Mouse (Mus musculus) induced T-regulatory cell, adult 2 months (primary cell): ENCODE data around the gene Nol4l.

ENCODE experiments used
- DNase-seq: peaks from one replicate; pipeline ENCODE4 v3.0.0-alpha.2; 2012; ENCODE audit warnings: low read depth

Gene Nol4l

DNA sequence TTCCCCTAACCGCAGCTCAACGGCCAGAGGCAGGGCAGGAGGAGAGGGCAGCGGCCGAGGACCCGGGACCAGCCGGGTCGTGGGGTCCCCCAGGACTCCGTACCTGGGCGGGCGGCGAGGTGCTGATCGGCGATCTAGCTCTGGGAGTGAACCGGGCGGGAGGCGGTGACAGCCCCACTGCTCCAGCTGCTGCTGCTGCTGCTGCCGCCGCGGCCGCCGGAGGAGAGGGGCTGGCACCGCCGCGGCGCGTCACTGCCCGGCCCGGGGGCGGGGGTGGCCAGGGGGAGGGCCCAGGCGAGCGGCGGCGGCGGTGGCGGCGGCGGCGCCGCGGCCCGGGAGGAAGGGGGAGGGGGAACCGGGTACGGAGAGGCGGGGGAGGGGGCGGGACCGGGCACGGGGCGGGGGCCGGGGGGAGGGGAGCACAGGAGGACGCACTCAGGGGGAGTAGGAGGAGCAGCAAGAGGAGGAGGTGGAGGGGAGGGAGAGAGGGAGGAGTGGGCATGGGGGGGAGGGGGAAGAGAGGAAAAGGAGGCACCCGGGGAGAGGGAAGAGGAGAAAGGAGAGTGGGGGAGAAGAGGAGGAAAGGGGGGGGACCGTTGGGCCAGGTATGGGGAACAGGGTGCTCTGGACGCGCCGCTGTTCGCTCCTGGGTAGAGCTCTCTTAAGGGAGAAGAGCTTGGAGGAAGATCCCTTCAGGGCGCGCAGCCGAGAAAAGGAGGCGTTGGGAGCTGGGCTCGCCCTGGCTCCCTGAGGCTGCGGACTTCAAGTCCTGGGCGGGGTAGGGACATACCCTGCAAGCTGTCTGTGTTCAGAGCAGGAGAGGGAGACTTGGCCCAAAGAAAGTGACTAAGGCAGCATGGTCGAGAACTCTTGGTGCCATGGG, 85.3 kb downstream of the Nol4l start:
- peak; percentile 73 for DNase-seq

DNA sequence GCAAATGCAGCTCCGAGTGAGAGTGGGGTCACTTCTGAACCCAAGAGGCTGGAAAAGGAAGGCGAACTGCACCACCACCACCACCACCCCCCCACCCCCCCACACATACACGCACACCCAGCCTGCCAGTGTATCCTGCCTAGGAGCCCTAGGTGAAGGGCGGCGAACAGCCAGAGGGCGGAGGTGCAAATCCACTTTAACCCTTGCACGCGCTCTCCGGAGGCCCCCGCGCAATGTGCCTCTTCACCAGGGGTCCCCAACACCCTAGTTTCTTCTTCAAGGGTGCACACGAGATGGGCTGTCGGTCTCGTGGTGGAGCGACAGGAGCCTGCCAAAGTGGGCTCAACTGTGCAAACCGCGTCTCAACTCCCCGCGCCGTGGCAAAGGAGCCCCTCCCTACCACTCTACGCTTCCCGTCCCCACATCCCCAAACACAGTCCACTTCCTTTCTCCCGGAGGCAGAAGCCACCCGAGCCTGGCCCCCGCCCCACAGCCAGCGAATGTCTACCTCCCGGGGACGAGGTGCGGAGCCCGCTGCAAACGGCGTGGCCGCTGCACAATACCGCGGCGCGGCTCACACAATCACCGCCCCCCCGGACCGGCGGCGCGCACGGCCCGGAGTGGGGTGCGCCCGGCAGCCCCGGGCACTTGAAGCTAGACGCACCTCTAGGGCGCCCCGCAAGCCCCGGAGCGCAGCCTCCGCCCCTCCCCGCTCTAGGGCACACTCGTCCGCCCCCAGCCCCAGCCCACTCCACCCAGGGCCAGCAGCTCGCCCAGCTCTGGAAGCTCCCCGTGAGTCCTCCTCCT, 86.1 kb downstream of the Nol4l start:
- peak; percentile 54 for DNase-seq

DNA sequence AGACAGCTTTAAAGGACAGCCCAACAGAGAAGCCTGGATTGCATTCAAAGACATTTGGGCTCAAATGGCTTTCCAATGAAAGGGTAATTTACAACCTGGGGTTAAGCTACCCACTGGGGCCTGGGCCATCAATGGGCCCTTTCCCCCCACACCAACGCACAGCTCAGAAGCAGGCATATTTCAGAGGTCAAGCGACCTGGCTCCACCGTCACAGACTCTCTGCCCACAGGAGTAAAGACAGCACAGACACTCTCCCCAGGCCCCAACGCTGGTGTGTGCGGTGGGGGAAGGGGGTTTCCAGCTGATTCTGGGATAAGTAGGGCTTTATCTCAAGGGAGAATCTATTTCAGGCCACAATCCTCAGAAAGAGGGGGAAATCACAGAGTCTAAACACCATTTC, 87.1 kb downstream of the Nol4l start:
- DNase-seq, result peak; percentile 40

DNA sequence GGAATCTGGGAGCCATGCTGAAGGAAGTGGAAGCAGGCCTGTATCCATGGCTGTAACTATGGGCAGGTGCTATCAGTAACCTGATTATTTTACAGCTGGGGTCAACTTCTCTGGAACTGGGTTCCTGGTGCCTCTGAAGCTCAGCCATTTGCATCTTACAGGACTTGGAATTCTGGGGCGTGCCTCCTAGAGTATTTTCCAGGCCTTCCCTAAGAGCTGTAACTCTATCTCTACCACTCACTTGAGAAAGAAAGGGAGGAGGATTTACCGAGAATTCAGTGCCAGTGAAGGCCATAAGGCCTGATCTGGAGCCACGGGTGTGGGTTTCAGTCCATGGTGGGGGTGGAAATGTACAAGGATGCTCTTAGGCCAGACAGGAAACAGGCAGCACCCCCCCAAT, 88.5 kb downstream of the Nol4l start:
- DNase-seq, result no peak

- no peak for DNase-seq
Observed at GRCm38 (mm10) chr2:153440755-153441154, 89.0 kb downstream of the Nol4l start.

GRCm38 (mm10) chr2:153437306-153437659, 92.5 kb downstream of the Nol4l start:
- no peak for DNase-seq

DNA sequence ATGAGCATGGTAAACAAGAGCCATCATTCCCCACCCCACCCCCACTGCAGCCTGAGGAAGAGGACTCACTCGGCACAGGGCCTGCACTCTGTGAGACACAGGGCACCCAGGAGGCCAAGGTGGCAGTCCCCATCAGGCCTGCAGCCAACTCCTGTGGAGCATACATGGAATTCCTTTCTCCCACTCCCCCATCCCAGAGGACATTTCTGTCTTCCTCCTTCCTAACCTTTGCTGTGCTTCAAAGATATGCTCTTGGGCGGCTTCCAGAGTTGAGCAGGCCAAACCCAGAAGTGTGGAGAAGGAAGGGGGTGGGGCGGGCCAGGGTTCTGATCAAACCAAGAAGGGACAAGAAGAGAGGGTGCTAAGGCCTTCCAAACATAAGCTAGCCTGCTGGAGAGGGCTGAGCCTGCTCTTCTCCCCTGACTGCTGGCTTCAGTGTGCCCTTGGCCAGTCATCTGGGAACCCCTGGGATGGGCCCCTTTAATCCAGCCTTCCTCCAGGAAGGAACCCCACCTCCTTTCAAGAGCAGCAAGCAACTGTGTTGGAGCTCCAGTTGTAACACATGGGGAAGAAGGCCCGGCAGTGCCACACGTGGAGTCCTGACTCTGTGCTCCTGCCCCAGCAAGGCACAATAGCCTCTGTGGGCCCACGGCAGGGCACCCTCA, 93.0 kb downstream of the Nol4l start:
- no peak for DNase-seq

DNA sequence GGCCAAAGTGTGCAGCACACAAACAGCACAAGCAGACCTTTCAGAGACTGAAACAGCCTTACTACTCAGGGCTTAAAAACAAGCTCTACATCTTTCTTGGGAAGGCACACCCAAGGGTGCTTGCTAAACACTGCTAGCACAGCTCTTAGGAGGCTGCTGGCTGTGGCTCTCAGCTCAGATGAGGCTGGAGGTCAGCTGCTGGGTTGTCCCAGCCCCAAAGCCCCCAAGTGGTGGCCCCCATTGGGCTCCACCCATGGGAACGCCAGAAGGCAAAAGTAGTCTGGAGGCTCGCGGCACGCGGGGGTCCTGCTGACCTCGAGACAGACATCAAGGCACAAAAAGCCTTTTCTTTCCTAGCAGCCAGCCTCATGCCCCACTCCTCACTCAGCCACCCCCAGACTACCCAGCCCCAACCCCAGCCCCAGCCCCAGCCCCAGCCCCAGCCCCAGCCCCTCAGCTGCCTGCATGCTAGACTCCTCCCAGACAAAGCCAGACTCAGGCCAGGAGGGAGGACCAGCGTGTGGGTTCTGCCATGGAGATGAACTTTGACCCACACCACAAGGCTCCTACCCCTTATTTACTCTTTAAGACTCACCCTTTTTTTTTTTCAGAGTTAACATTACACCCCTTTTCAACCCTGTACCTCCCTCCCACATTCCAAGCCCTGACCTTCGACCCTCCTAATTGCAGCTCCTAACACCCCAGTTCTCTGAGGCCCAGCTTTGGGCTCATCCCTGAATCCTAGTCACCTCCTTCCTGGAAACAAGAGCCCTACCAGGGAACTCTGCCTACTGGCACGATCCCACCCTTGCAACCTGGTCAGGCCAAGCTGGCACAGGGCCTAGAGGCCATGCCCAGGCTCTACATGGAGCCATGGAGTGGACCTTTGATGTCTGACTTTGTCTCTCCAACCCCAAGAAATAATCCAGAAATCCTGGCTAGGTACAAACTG, 94.6 kb downstream of the Nol4l start:
- DNase-seq, result no peak

DNA sequence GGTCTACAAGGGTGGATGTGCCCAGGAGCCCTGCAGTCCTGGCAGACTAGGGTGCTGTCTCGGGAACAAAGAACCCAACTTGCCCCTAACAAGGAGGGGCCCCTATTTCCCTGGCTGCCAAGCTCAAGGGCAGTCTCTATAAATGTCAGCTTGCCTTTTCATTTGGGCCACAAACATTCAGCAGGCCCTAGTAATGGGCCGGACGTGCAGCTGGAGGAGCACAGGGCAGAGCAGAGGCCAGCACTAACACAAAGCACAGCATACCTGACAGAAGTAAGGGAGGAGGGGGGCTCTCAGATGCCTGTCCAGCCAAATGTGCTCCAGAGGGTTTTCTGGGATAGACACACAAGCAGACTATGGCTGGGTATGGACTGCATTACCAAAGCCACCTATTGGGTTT, 95.9 kb downstream of the Nol4l start:
- no peak for DNase-seq

- DNase-seq, result no peak
Observed at GRCm38 (mm10) chr2:153432492-153432891, 97.3 kb downstream of the Nol4l start.

DNA sequence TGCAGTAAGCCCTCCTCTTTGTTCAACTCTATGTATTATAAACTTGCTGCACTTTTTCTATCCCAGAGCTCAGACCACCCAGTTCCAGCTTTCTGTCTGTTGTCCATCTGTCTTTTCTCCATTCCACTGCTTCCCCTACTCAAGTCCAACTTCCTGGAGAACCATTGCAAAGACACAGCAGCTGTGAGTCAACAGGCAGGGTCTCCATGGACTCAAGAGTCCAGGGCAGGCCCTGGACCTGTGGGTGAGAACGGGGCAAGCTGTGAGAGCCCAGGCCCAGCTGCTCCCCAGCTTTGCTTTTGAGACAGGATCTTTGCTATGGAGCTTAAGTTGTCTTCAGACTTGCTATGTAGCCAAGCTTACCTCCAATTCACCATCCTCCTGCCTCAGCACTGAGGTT, 99.2 kb downstream of the Nol4l start:
- DNase-seq, result no peak

GRCm38 (mm10) chr2:153428485-153428884, 101.3 kb downstream of the Nol4l start:
- no peak for DNase-seq

- DNase-seq, result no peak
Observed at GRCm38 (mm10) chr2:153426931-153427330, 102.8 kb downstream of the Nol4l start.

DNA sequence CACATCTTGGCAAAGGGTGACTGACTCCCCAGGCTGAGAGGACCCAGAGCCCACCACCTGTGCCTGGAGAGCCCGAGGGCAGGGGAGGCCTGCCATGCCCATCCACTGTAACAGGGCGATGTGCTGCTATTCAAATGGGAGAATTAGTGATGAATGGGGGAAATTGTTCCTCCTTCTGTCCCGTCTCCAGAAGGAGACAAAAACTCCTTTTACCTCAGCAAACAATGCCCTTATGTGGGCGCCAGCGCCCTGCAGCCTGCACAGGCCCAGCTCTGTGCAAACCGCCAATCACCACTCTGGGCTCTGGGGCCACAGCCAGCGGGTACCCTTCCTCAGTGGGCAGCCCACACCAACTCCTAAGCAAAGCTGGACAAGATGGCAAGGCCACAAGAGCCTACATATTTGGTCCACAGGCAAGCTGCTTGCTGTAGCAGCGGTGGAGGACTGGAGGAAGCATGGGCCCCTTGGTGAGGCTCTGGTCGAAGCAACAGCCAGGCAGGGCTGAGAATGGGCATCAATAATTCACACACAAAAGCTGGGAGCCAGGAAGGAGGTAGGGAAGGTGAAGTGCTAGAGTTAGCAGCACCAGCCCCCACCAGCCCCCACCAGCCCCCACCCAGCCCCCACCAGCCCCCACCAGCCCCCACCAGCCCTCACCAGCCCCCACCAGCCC, 103.6 kb downstream of the Nol4l start:
- DNase-seq, result no peak

DNA sequence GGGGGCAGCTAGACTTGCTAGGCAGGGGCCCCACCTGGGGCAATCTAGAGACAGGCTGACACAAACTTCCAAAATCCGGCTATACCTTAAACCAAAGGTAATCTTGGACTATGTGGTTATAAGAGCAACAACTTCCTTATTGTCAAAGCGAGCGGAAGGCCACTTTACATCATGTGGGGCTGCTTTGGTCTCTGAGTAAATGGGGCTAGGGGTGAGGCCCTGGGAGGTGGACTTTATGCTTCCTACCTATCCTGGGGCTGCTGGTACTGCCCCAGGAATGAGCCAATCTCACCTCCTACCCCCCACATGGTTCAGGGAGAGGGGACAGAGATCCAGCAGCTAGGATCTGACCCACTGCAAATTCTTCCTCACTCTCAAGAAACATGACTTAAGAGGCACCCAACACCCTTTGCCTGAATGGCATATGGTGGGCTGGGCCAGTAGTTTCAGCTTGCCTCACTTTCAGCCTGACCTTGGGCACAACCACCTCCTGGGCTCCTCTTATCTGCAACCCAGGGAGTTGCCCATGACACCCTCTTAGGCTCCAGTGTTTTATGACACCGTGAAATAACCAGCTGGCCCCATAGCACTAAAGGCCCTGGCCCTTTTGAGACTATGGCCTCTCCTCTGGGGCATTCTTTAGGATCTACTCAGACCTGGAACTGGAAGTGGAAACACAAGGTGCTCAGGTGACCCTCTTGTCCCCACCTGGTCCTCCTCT, 104.5 kb downstream of the Nol4l start:
- DNase-seq, result no peak

GRCm38 (mm10) chr2:153424557-153424956, 105.2 kb downstream of the Nol4l start:
- DNase-seq, result no peak

- no peak for DNase-seq
Observed at GRCm38 (mm10) chr2:153423113-153423512, 106.7 kb downstream of the Nol4l start.

DNA sequence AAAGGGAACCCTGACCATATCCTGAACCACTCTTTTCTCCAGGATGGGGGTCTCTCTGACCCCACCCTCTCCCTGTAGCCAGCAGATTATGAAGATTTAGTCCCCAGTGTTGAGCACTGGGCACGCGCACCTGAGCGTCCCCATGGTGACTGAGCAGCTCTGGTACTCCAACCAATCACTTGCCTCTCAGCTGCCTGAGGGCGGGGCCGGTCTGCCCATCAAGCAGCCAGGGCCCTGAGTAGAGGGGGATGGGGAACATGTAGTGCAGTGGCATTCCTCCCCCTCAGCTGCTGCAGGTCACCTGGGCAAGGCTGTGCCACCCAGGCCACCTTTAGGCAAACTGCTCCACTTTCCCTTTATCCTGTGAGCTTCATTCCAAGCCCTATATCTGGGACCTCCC, 107.7 kb downstream of the Nol4l start:
- DNase-seq, result no peak

DNA sequence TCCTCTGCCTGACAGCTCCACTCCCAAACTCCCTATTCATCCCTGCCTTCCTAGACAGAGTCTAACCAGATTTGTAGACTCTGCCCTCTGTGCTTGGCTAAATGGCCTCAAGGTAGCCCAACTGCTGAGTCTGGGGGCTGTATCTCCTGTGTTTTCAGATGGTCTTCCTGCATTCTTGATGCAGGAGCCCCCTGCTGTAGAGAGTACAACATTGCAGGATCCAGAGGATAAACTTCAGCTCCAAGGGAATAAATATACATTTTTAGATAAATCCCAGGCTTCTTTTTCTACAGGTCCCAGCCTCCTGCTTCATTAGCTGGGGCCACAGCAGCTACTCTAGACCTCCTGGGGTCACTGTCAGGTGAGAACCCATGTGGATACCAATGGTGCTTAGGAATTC, 108.5 kb downstream of the Nol4l start:
- DNase-seq, result no peak

GRCm38 (mm10) chr2:153418381-153418780, 111.4 kb downstream of the Nol4l start:
- no peak for DNase-seq
